Mouse (Mus musculus): ENCODE data around the gene Wrap53.

- TF ChIP-seq POLR2A (IDR thresholded peaks at IDR 0.05; ENCODE audit: borderline replicate concordance, extremely low read depth, low read depth, low read length), result no peak
- TF ChIP-seq CTCF (IDR thresholded peaks at IDR 0.05; ENCODE audit: insufficient read depth, low read length), result peak; percentile 22; the same call in 1 of the 2 replicates
Measured at GRCm38 (mm10) chr11:69546423-69547053, 33.5 kb downstream of the Wrap53 start.

All from lung, adult 2 months (tissue).